Mouse (Mus musculus): Measurements from ENCODE around the gene Lgals1. TPM values are rescaled to one million over a fixed set of nuclear protein-coding genes. Genes with fewer than 3 reads are reported as not detected.

Lgals1 gene
- polyA plus RNA-seq, 1 experiment from 2014 or later, result 50.7 TPM

GRCm38 (mm10) chr15:78960088-78960487, 33.6 kb downstream of the Lgals1 start:
- H3K4me1 ChIP-seq (ENCODE audit: control insufficient read depth, insufficient read depth, low read length), result no peaks in the 10 kb centered on the region
- H3K36me3 ChIP-seq (ENCODE audit: control insufficient read depth, insufficient read depth, low read length), result peaks cover 21% of the 10 kb centered on the region
- no peak overlapping the region for H3K9ac ChIP-seq (replicated peaks; ENCODE audit: low read depth, low read length)
- WGBS, result 82% methylated on average over 4 of the region's 4 CpGs
- no peaks in the 10 kb centered on the region for H3K9me3 ChIP-seq (ENCODE audit: control insufficient read depth, low read length)
- H3K4me2 ChIP-seq (ENCODE audit: low read depth, low read length), result no peak overlapping the region
- ATAC-seq (ENCODE audit: low read depth), result no peak
- H3K27me3 ChIP-seq (ENCODE audit: control insufficient read depth, insufficient read depth, low read length), result no peaks in the 10 kb centered on the region
- H3K27ac ChIP-seq (ENCODE audit: low read depth, low read length), result no peak overlapping the region
- H3K4me3 ChIP-seq (ENCODE audit: low read depth, low read length), result no peak overlapping the region

DNA sequence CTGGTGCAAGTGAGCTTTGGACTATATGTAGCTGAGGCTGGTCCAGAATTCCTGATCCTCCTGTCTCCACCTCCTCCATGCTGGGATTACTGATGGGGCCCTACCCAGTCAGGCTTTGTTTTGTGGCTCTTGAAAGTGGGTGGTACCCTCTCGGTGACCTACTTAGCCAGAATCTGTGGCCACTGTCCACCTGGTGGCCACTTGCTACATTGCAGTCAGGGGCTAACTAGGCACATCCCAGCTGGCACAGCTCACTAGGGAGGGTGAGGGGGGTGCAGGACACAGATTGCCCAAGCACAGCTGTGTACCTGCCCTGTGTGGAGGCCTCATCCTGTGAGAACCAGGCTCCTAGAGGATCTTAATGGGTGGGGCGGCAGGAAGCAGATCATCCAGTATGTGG, 36.4 kb downstream of the Lgals1 start:
- Histone ChIP-seq H3K27ac (ENCODE audit: low read depth, low read length) (no peak overlapping the region), H3K9ac (replicated peaks; ENCODE audit: low read depth, low read length) (no peak overlapping the region), H3K4me1 (ENCODE audit: control insufficient read depth, insufficient read depth, low read length) (no peaks in the 10 kb centered on the region), H3K4me2 (ENCODE audit: low read depth, low read length) (no peak overlapping the region), H3K9me3 (ENCODE audit: control insufficient read depth, low read length) (no peaks in the 10 kb centered on the region), H3K4me3 (ENCODE audit: low read depth, low read length) (no peak overlapping the region), H3K36me3 (ENCODE audit: control insufficient read depth, insufficient read depth, low read length) (peaks cover 29% of the 10 kb centered on the region), H3K27me3 (ENCODE audit: control insufficient read depth, insufficient read depth, low read length) (no peaks in the 10 kb centered on the region)
- WGBS, result 24% methylated on average over 2 of the region's 2 CpGs
- ATAC-seq (ENCODE audit: low read depth), result no peak

DNA sequence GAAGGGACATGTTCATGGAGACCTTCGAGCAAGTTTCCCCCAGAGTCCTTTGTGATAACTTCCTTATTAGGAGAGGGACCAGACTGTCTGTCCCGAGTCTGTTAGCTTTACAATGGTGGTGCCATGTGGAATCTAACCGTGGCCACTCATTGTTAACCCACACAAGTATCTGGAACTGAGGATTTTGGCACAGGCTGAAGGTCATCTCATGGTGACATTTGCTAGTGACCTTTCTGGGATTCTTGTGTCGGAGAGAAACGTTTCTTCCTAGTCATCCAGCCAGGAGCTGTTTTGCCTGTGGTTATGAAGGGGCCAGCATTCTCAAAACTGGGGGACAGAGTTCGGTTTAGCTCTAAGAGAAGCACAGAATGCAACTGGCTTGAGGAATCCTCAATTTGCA, 45.1 kb downstream of the Lgals1 start:
- no peak for ATAC-seq (ENCODE audit: low read depth)
- H3K27ac ChIP-seq (ENCODE audit: low read depth, low read length), result no peak overlapping the region
- no peaks in the 10 kb centered on the region for H3K9me3 ChIP-seq (ENCODE audit: control insufficient read depth, low read length)
- no peaks in the 10 kb centered on the region for H3K4me1 ChIP-seq (ENCODE audit: control insufficient read depth, insufficient read depth, low read length)
- H3K36me3 ChIP-seq (ENCODE audit: control insufficient read depth, insufficient read depth, low read length), result peaks cover 13% of the 10 kb centered on the region; the same call in 1 of the 2 replicates
- no peak overlapping the region for H3K4me3 ChIP-seq (ENCODE audit: low read depth, low read length)
- WGBS, result 85% methylated on average over 6 of the region's 6 CpGs
- no peak overlapping the region for H3K4me2 ChIP-seq (ENCODE audit: low read depth, low read length)
- no peaks in the 10 kb centered on the region for H3K27me3 ChIP-seq (ENCODE audit: control insufficient read depth, insufficient read depth, low read length)
- no peak overlapping the region for H3K9ac ChIP-seq (replicated peaks; ENCODE audit: low read depth, low read length)

- no peaks in the 10 kb centered on the region for H3K9me3 ChIP-seq (ENCODE audit: control insufficient read depth, low read length)
- no peak overlapping the region for H3K4me2 ChIP-seq (ENCODE audit: low read depth, low read length)
- WGBS, result 83% methylated on average over 7 of the region's 7 CpGs
- H3K9ac ChIP-seq (replicated peaks; ENCODE audit: low read depth, low read length), result no peak overlapping the region
- 0 out of 2 replicates have a peak, but pooled peaks cover 5% of the 10 kb centered on the region for H3K4me1 ChIP-seq (ENCODE audit: control insufficient read depth, insufficient read depth, low read length)
- H3K4me3 ChIP-seq (ENCODE audit: low read depth, low read length), result no peak overlapping the region
- H3K36me3 ChIP-seq (ENCODE audit: control insufficient read depth, insufficient read depth, low read length), result no peaks in the 10 kb centered on the region
- ATAC-seq (ENCODE audit: low read depth), result no peak
- H3K27ac ChIP-seq (ENCODE audit: low read depth, low read length), result no peak overlapping the region
- no peaks in the 10 kb centered on the region for H3K27me3 ChIP-seq (ENCODE audit: control insufficient read depth, insufficient read depth, low read length)
Observed at GRCm38 (mm10) chr15:78973950-78974349, 47.4 kb downstream of the Lgals1 start.

DNA sequence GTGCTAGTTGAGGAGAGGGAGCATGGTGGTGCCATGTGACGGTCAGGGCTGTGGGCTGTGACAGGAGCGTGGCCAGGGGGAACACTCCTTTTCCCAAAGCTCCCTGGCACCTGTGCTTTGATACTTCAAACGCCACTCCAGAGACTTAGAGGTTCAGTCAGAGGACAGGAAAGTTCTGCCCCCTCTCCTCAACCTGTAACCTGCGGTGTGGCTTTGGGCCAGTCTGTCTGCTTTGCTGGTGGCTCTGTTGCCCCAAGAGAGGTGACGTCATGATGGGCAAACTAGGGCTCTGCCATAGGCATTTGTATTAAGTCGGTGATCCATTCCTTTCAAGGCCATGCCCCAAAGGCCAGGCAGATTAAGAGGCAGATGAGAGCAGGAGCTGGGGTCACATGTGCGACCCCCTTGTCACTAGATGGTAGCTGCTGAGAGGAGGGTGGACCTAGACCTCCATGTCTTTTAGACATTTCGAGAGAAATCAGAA, 51.2 kb downstream of the Lgals1 start:
- H3K27ac ChIP-seq (ENCODE audit: low read depth, low read length), result no peak overlapping the region
- H3K27me3 ChIP-seq (ENCODE audit: control insufficient read depth, insufficient read depth, low read length), result no peaks in the 10 kb centered on the region
- WGBS, result 93% methylated on average over 8 of the region's 8 CpGs
- no peaks in the 10 kb centered on the region for H3K9me3 ChIP-seq (ENCODE audit: control insufficient read depth, low read length)
- no peak overlapping the region for H3K4me3 ChIP-seq (ENCODE audit: low read depth, low read length)
- H3K4me2 ChIP-seq (ENCODE audit: low read depth, low read length), result no peak overlapping the region
- H3K4me1 ChIP-seq (ENCODE audit: control insufficient read depth, insufficient read depth, low read length), result 0 out of 2 replicates have a peak, but pooled peaks cover 6% of the 10 kb centered on the region
- no peak overlapping the region for H3K9ac ChIP-seq (replicated peaks; ENCODE audit: low read depth, low read length)
- ATAC-seq (ENCODE audit: low read depth), result no peak
- no peaks in the 10 kb centered on the region for H3K36me3 ChIP-seq (ENCODE audit: control insufficient read depth, insufficient read depth, low read length)

DNA sequence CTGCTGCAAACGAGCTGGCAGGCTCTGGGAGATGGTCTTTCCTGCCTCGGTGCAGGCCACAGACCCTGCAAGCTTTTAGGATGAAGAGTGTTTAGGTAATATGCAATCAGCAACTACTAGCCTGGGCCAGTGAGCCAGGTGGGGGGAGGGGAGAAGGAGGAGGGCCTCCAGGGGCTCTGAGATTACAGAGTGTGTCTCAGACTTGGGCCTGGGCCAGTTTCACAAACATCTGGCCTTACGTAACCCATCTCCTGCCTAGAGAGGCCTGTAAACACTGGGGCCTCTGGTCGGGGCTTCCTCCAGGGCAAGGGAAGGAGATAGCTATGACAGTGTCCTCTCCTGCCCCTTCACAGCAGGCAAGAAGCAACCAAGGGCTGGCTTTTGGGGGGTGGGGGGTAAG, 52.4 kb downstream of the Lgals1 start:
- Histone ChIP-seq H3K4me2 (ENCODE audit: low read depth, low read length) (no peak overlapping the region), H3K36me3 (ENCODE audit: control insufficient read depth, insufficient read depth, low read length) (no peaks in the 10 kb centered on the region), H3K9ac (replicated peaks; ENCODE audit: low read depth, low read length) (no peak overlapping the region), H3K4me3 (ENCODE audit: low read depth, low read length) (no peak overlapping the region), H3K9me3 (ENCODE audit: control insufficient read depth, low read length) (no peaks in the 10 kb centered on the region), H3K27ac (ENCODE audit: low read depth, low read length) (no peak overlapping the region), H3K27me3 (ENCODE audit: control insufficient read depth, insufficient read depth, low read length) (no peaks in the 10 kb centered on the region), H3K4me1 (ENCODE audit: control insufficient read depth, insufficient read depth, low read length) (0 out of 2 replicates have a peak, but pooled peaks cover 14% of the 10 kb centered on the region)
- WGBS, result 37% methylated on average over 4 of the region's 4 CpGs
- no peak; the same call in 1 of the 2 replicates for ATAC-seq (ENCODE audit: low read depth)

Small RNAs within 50 kb of the gene (microRNA-seq; reads per million reads assigned to microRNA genes)
- gene Mir6955, result not detected

Other genes with a start within 250 kb of the Lgals1 start
- gene Elfn2, start 208.0 kb upstream of the Lgals1 start, polyA plus RNA-seq (2014; fragmentation: Nextera tagmentation; extraction: Ambion mirVana), result 4.1 and 6.8 TPM in 2 replicates
- 6.9 and 10.2 TPM in 2 replicates for gene Mfng, start 153.2 kb upstream of the Lgals1 start, polyA plus RNA-seq (2014; fragmentation: Nextera tagmentation; extraction: Ambion mirVana)
- 1.8 and 2.2 TPM in 2 replicates for gene Card10, start 123.7 kb upstream of the Lgals1 start, polyA plus RNA-seq (2014; fragmentation: Nextera tagmentation; extraction: Ambion mirVana)
- 4.6 and 7.7 TPM in 2 replicates for gene Cdc42ep1, start 84.1 kb upstream of the Lgals1 start, polyA plus RNA-seq (2014; fragmentation: Nextera tagmentation; extraction: Ambion mirVana)
- not detected in 2 replicates for gene Lgals2, start 71.2 kb upstream of the Lgals1 start, polyA plus RNA-seq (2014; fragmentation: Nextera tagmentation; extraction: Ambion mirVana)
- gene Gga1, start 49.5 kb upstream of the Lgals1 start, polyA plus RNA-seq (2014; fragmentation: Nextera tagmentation; extraction: Ambion mirVana), result 31.7 and 37.1 TPM in 2 replicates
- gene Gm49510, start 27.1 kb upstream of the Lgals1 start, polyA plus RNA-seq (2014; fragmentation: Nextera tagmentation; extraction: Ambion mirVana), result 0.21 TPM in 1 of 2 replicates, not detected in the other
- gene Sh3bp1, start 27.0 kb upstream of the Lgals1 start, polyA plus RNA-seq (2014; fragmentation: Nextera tagmentation; extraction: Ambion mirVana), result 3.4 and 4.1 TPM in 2 replicates
- gene Pdxp, start 12.8 kb upstream of the Lgals1 start, polyA plus RNA-seq (2014; fragmentation: Nextera tagmentation; extraction: Ambion mirVana), result 74.9 and 84.7 TPM in 2 replicates
- 58.4 and 66.0 TPM in 2 replicates for gene Nol12, start 8.2 kb downstream of the Lgals1 start, polyA plus RNA-seq (2014; fragmentation: Nextera tagmentation; extraction: Ambion mirVana)
- 33.9 and 35.4 TPM in 2 replicates for gene Triobp, start 21.0 kb downstream of the Lgals1 start, polyA plus RNA-seq (2014; fragmentation: Nextera tagmentation; extraction: Ambion mirVana)
- 45.6 and 126 TPM in 2 replicates for gene H1f0, start 101.7 kb downstream of the Lgals1 start, polyA plus RNA-seq (2014; fragmentation: Nextera tagmentation; extraction: Ambion mirVana)
- gene Galr3, start 115.2 kb downstream of the Lgals1 start, polyA plus RNA-seq (2014; fragmentation: Nextera tagmentation; extraction: Ambion mirVana), result not detected in 2 replicates
- 45.9 and 46.2 TPM in 2 replicates for gene Ankrd54, start 136.2 kb downstream of the Lgals1 start, polyA plus RNA-seq (2014; fragmentation: Nextera tagmentation; extraction: Ambion mirVana)
- 169 and 183 TPM in 2 replicates for gene Eif3l, start 148.5 kb downstream of the Lgals1 start, polyA plus RNA-seq (2014; fragmentation: Nextera tagmentation; extraction: Ambion mirVana)
- gene Micall1, start 182.2 kb downstream of the Lgals1 start, polyA plus RNA-seq (2014; fragmentation: Nextera tagmentation; extraction: Ambion mirVana), result 12.6 and 13.1 TPM in 2 replicates
- 276 and 304 TPM in 2 replicates for gene Polr2f, start 214.3 kb downstream of the Lgals1 start, polyA plus RNA-seq (2014; fragmentation: Nextera tagmentation; extraction: Ambion mirVana)
- gene 1700088E04Rik, start 214.5 kb downstream of the Lgals1 start, polyA plus RNA-seq (2014; fragmentation: Nextera tagmentation; extraction: Ambion mirVana), result 13.3 and 18.0 TPM in 2 replicates
- gene Sox10, start 238.5 kb downstream of the Lgals1 start, polyA plus RNA-seq (2014; fragmentation: Nextera tagmentation; extraction: Ambion mirVana), result 7.7 and 14.5 TPM in 2 replicates